Mouse (Mus musculus) E14TG2a.4 (cell line): ENCODE measurements around the gene Eef1e1.

Experiments used
- CTCF ChIP-seq: conservative IDR thresholded peaks from 2 replicates; pipeline ENCODE4 v1.5.1; 2014; ENCODE audit warnings: low read length
- NANOG ChIP-seq: IDR thresholded peaks from 2 replicates; pipeline ENCODE4 v1.6.1; 2014; ENCODE audit warnings: borderline replicate concordance, low read length, mixed read lengths
- POU5F1 ChIP-seq: IDR thresholded peaks from 2 replicates; pipeline ENCODE4 v1.6.1; 2014; ENCODE audit warnings: low read length, borderline replicate concordance

DNA sequence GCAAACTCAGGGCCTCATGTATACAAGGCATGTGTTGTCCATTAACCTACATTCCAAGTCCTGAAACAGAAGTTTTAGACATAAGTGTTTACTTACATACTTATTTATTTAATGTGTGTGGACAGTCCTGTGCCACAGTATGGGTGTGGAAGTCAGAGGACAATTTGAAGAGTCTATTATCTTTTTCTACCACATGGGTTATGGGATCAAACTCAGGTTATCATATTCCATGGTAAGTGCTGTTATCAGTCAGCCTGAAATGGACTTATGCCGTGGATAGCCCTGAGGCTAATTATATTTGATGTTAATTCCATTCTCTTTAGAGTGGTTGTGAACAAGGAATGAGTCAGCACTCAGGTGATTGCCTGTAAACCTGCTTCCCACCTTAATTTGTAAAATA is 5.9 kb upstream of the Eef1e1 start:
- TF ChIP-seq CTCF = no peak
- no peak for TF ChIP-seq NANOG
- no peak for TF ChIP-seq POU5F1
